Mouse (Mus musculus): ENCODE data around the gene Il17re.

GRCm38 (mm10) chr6:113505689-113506088 lies 47.4 kb downstream of the Il17re start:
- no peak for TF ChIP-seq POLR2A (IDR thresholded peaks at IDR 0.05; ENCODE audit: insufficient read length, low read depth)
- no peak for TF ChIP-seq TCF3 (IDR thresholded peaks at IDR 0.05; ENCODE audit: insufficient read length, low read depth)
- TF ChIP-seq MAX (IDR thresholded peaks at IDR 0.05; ENCODE audit: low read depth), result no peak
- no peak for TF ChIP-seq USF1 (IDR thresholded peaks at IDR 0.05; ENCODE audit: low read depth)
- peak in 2 of 3 experiments; percentile 65 to 66 for TF ChIP-seq MYOD1 (IDR thresholded peaks at IDR 0.05; ENCODE audit: control insufficient read depth in 1 of 3, insufficient read length in 2 of 3, low read depth in 2 of 3)
- TF ChIP-seq SRF (IDR thresholded peaks at IDR 0.05; ENCODE audit: control insufficient read depth, insufficient read length, low read depth), result no peak
- peak in 2 of 3 experiments; percentile 6 to 83 for TF ChIP-seq MYOG (IDR thresholded peaks at IDR 0.05; ENCODE audit: control insufficient read depth in 1 of 3, insufficient read depth in 1 of 3, insufficient read length in 2 of 3, low read depth in 2 of 3)
- TF ChIP-seq REST (IDR thresholded peaks at IDR 0.05; ENCODE audit: insufficient read depth, insufficient read length), result no peak
